Mouse (Mus musculus) cerebellum, adult 11-12 months (tissue): ENCODE measurements around the gene Gm9945.

ENCODE experiments used
- DNase-seq: peaks from one replicate; pipeline ENCODE4 v3.0.0; 2022

The Gm9945 gene

DNA sequence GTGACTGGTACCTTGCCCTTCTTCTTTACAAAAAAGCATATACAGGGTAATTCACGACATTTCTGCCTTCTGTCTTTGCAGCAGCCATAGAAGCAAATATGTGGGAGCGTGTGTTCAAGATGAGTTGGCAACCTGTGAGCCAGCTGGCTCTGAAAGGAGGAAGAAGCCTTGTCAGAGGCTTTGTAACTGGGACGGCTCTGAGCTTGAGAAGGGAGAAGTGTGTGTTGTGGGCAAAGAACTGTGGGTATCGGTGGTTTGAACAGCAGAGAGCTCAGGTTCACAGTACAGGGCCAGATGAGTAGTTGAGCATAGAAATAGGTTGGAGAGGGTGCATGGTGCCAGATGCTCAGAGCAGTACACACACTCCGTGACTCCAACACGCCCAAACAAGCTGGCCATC, 17.0 kb downstream of the Gm9945 start:
- DNase-seq: no peak

DNA sequence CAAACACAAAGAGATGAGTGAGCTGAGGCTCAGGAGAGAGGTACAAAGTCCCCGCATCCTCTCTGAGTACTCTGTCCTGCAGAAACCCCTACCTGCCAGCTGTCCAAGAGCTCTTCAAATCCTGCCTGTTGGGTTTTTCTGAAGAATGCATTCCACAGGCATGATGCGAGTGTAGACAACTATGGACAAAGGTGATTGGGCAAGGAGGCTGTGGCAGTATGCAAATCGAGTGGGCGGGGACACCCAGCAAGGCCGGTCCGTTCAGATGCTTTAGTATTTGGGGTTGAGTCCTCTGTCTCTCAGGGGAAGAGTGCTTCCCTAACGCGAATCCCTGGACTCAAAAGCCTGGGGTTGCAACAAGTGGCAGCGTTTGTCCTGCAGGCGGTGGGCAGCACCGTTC, 20.6 kb downstream of the Gm9945 start:
- no peak for DNase-seq

DNA sequence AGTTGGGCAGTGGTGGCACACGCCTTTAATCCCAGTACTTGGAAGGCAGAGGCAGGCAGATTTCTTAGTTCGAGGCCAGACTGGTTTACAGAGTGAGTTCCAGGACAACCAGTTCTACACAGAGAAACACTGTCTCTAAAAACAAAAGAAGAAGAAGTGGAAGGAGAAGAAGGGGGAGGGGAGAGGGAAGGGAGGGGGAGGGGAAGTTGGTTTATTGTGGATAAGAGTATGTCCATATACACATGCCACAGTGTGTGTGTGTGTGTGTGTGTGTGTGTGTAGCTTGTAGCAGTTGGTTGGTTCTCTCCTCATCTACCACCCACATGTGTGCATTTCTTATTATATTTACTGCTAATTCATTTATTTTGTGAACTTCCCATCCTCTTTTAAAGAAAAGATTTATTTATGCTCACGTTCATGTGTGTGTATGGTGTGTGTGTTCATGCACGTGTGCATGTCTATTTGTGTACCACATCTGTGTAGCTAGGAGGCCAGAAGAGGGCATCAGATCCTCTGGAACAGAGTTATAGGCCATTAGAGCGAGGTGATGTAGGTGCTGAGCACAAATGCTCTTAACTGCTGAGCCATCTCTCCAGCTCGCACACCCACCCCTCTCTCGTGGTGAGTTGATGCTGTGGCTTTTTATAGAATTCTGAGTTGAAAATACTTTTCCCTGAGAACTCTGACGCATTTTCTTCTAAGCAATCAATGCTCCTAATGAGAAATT, 22.2 kb downstream of the Gm9945 start:
- DNase-seq: no peak

DNA sequence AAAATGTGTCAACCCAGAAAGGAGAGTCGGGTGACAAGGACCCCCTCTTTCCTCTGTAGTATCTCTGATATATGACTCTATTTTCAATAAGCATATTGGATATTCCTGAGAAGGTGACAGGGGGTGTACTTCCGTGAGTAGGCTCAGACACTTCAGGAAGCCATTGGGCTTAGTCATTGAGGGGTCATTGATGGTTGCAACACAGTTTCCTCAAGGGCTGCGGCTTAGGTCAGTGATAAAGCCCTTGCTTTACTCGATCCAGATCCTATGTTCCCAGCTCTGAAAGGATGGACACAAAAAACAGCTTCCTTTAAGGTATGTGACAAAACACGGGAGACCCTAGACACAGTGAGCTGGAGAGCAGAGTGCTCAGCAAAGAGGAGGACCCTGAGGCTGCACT, 23.8 kb downstream of the Gm9945 start:
- DNase-seq: no peak

DNA sequence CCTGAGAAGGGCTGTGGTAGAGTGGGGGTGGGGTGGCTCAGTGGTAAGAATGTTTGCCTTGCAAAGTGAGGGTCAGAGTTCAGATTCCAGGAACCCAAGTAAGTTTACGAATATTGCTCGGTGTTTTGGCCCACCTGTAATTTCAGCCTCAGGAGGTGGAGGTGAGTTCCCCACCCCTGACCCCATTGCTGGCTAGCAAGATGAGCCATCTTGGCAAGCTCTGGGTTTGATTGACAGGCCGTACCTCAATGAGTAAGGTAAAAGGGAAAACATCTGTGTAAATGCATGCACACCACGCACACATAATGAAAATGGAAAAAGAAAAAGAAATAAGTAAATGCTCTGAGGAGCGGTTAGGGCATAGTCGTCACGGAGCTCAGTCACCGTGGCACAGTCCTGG, 24.4 kb downstream of the Gm9945 start:
- DNase-seq: peak; percentile 63

DNA sequence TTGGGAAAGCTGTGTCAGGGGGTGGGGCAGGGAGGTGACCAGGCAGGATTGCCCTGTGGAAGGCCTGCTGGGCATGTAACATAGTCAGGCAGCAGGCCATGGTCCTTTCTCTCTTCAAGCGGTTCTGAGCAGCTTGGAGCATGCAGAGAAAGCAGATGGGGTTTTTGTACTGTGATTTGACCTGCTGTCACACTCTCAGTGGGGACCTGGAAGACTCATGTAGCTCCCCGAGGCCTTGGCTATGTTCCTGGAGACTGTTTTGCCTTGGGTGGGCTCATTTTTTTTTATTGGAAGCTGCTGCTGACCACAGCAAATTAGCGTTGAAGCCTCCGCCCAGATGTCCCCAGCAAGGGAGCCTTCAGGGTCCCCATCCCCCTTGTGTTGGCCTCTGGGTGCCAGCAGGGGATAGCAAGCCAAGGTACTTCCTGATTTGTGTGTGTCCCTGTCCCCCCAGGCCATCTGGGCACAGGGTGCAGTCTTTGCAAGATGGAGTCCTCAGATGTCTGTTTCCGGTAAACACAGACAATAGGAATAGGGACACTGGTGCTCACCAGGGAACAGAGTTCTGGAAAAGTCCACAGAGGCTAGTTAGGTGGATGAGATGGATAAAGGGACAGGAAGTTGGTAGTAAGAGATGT, 25.2 kb downstream of the Gm9945 start:
- DNase-seq: peak; percentile 98

DNA sequence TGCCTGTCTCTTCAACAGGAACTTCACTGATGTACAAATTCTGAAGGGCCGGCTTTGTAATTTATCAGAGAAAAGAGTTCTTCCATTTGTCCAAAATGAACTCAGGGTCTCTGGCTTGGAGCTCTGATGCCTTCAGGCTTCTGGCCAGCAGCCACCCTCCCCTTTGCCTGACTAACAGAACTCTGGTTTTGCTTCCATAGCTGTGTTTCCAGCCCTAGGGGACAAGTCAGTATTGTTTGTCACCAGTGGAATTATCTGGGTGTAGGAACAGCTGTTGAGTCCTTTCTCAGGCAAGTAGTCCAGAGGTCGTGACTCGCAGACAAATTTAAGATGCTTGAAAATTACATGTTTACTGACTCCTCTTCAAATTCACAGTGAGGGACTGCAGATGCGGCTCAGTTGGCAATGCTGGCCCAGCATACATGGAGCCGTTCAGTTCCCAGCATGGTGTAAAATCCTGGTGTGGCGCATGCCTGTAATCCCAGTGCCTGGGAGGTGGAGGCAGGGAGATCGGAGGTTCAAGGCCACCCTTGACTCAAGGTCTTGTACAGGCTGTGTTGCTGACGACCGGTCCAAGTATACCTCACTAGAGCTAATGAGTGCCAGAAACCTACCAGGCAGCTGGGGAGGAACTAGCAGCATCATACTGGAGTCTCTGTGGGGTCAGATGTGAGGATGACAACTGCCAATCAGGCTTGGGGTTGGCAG, 27.3 kb downstream of the Gm9945 start:
- DNase-seq: peak; percentile 56

DNA sequence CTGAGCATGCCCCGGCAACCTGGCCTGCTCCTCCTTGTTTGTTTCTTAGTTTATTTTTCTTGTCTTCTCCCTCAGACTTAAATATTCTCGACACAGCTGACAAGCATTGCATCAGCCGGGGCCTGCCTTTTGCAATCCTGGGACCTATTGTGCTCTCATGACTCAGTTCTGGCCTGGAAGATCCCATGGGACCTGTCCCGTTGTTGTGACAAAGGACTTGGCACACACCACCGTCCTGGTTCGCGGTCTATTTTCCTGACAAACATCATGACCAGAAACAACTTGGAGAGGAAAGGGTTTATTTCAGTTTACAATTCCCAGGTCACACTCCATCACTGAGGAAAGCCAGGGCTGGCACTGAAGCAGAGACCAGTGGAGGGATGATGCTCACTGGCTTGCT, 28.2 kb downstream of the Gm9945 start:
- DNase-seq: peak; percentile 64

DNA sequence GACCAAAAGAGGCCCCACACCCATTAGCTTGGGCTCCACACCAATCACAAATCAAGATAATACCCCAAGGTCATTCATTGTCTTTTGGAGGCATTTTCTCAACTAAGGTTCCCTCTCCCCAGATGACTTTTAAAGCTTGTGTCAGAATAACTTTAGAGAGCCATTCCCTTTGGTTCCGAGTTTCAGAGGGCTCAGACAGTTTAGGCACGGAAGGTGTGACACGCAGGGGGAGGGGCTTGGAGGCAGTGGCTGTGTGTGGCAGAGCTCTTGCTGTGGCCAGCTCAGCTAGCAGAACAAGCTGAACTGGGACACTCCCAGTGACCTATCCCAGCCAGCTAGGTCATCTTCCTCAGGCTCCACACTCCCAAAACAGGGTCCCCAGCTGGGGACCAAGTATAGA, 28.6 kb downstream of the Gm9945 start:
- DNase-seq: no peak

DNA sequence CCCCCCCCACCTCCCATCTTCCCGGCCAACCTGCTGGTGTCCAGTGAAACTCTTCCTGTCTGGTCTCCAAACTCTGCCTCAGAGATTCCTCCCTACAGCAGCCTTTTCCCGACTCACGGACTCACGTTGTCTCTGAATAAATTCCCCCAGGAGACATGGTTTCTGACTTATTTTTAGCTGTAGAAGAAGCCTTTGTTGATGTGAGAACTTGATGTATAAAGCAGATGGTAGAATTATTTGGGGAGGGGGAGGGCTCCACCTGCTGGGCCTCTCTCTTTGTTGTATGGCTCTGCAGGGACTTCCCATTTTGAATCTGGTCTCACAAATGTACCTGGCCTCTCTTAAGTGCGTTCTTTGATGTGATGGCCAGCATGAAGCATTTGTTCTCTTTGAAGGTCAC, 30.4 kb downstream of the Gm9945 start:
- DNase-seq: no peak

DNA sequence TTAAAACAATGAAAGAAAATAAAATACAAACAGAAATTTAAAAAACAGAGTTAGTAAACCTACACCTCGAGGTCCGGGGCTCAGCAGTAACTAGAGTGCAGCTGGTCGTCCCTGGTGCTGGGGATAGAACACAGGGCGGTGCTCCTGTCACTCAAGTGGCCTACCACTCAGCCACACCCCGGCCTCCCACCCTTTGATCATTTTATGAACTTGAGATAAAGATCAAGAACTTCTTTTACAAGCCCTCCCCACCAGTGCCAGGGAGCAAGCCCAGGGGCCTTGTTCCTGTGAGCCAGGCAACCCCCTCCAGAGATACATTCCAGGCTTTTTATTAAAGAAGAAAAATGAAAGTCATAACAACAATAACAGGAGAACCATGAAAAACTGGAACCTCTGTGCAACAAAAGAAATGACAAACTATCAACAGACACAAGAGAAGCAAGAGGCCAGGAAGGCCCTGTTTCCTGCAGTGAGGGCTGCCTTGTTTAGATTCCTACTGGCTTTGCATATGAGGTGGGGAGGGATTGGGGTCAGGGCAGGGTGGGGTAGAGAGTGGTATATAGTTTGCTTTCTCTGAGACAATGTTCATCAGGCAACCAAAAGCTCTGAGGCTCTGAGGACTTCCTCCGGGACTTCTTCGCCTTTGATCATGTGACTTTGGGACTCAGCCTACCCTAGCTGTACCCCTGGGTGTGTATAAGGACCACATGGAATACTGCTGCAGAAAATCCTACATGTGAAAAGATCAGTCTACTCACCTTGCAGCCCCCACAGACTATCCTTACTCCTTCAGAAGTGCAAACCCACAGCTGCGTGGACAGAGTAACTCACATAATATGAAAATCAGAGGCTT, 37.0 kb downstream of the Gm9945 start:
- DNase-seq: no peak

DNA sequence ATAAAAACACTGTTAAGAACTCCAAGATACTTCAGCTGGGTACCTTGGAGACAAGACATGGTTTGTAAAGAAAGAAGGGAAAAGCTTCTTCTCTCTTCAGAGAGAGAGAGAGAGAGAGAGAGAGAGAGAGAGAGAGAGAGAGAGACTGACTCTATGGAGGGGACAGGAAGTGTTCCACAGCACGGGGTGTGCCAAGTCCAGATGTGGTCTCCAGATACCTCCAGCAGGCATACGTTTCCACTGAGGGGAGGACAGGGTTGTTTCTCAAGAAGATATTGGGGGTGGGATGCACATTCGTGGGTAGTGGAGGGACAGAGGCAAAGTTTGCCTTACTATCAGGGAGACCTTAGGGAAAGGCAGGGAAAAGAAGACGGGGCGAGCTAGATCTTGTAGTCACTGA, 38.8 kb downstream of the Gm9945 start:
- DNase-seq: no peak

DNA sequence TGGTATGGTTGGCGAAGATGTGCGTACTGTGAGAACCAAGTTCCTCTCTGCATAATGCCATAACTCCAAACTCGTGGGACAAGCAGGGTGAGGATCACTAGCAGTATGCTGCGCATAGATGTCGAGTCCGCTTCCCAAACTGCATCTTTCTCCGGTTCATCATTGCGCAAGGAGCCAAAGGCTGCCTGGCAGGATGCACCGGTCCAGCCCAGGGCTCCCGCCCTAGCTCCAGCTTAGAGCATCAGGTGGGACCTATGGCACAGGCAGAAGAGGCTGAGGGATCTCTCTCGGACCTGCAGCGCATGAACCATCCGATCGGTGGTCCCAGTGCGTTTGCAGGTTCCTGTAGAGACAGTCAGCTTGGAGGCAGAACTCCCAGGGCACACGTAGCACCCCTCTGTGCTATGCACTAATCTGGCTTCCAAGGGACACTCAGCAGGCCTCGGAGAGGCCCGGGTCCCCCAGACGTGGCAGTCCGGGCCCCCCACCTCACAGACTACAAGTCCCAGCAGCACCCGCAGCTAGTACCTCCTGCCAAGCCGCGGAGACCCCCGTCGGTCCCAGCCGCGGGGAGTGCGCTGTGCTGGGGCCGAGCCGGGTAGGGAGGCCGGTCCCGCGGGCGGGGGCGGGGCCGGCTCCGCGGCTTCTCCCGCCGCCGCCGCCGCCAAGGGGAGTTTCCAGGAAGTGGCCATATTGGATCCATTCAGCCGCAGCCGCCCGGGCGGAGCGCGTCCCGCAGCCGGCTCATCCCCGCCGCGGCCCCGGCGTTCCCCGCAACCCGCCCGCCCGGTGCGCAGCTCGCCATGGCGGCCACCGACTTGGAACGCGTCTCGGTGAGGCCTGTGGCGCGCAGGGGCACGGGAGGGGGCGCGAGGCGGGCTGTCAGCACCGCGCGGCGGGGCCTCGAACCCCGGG, 39.5 kb downstream of the Gm9945 start, which contains the start of gene Sept8:
Gene Sept8 (plus strand): TSS at position 51 of the 915 bp plus-strand sequence.
- peak; percentile 83 for DNase-seq

DNA sequence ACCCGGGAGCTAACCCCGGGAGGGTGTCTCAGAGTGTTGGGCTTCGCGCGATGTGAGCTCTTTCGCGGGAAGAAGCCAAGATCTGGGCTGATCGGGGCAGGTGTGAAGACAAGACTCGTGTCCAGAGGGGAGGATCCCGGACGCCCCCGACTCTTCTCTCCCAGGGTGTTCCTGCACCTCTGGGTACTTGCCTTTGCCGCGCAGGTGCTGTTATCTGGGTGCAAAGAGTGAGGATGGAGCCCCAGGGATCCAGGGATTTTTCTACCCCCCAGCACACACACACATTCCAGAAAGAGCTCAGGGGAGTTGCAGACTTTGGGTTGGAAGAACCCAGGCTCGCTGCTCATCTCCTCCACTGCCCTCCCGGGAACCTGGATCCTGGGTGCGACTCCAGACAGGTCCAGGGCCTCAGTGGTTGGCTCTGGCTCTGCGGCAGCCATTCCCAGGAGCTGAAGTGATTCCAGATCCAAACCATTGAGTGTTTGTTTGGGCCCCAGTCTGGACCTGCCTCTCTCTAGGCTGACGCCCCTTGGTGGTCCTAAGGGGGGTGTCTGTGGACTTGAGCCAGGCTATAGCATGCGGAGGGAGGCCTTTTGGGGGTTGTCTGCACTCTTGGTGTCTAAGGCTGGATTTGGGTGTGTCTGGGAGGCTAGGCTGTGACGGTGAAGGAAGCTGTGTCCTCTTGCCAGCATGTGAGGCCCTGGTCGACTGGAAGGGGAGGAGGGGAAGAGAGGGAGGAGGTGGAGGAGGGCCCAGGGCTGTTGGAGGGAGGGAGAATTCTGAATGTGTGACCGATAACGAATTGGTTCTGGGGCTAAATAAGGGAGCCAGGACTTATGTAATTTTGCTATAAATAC, 40.4 kb downstream of the Gm9945 start:
- DNase-seq: peak; percentile 89

DNA sequence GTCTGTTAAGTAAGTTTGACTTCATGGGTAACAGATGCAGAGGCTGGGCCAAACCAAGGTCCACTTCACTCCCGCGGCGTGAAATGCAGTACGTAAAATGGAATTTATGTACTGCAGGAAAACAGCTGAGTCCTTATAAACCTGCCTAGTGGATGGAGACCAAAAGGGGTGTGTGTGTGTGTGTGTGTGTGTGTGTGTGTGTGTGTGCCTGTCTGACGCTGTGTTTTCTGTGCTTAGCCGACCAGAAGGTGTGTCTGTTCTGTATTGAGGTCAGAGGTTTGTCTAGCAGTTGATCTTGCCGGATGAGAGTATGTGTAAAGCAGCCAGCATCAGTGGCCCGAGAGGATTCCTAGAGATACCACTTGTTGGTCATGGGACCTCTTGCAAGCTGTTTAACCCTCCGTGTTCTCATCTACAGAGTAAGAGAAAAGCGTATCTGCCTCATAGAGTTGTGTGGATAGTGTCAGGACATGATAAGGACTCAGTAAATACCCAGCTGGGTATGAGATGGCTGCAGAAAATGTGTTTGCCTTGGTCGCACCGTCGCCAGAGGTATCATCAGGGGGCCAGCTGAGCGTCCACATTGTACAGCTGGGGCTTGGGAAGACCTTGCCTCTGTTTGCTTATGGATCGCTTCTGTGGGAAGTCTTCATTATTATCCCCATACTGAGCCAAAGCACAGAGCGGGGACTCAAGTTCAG, 41.3 kb downstream of the Gm9945 start:
- peak; percentile 70 for DNase-seq

DNA sequence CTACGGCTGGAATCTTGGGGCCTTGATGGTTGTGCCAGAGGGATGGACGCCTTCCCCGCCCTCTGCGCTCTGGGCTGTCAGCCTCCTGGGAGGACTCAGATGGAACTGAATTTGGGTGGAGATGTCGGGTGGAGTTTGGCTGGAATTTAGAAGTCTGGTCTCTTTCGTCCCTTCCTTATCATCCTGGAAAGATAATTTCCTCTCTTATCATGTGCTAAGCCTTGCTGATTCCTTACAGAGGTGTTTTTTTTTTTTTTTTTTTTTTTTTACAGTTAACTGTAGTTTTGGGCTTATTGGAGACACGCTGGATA, 41.8 kb downstream of the Gm9945 start:
- DNase-seq: no peak

DNA sequence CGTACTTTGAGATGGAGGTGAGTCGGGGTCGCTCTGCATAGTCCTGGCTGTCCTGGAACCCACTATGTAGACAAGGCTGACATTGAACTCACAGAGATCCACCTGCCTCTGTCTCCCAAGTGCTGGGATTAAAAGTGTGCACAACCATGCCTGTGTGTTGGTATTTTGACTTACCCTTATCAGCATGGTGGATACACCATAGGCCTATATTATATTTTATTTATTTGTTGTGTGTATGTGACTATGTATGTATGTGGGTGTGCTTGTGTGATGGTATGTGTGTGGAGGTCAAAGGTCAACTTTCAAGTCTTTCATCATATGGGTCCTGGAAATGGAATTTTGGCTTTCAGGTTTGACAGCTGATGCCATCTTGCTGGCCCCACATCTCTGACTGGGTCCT, 42.4 kb downstream of the Gm9945 start:
- no peak for DNase-seq

DNA sequence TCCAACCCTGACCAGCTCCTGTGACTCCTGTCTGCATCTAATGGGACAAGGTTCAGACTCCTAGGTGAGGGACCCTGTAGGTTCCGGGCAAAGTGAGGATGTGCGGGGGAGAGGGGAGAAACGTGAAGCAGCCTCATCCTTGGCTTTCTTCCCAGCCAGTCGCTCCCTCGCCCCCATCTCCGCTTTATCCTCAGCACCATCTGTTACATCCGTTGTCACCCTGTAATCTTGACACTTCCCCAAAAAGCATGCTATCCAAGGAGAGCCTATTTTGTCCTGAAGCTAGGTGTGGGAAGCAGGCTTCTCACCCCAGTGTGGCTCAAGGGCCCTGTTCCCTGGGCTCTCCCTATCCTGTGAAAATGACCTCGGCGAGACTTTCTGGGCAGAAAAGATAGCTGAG, 43.0 kb downstream of the Gm9945 start:
- DNase-seq: peak; percentile 91

DNA sequence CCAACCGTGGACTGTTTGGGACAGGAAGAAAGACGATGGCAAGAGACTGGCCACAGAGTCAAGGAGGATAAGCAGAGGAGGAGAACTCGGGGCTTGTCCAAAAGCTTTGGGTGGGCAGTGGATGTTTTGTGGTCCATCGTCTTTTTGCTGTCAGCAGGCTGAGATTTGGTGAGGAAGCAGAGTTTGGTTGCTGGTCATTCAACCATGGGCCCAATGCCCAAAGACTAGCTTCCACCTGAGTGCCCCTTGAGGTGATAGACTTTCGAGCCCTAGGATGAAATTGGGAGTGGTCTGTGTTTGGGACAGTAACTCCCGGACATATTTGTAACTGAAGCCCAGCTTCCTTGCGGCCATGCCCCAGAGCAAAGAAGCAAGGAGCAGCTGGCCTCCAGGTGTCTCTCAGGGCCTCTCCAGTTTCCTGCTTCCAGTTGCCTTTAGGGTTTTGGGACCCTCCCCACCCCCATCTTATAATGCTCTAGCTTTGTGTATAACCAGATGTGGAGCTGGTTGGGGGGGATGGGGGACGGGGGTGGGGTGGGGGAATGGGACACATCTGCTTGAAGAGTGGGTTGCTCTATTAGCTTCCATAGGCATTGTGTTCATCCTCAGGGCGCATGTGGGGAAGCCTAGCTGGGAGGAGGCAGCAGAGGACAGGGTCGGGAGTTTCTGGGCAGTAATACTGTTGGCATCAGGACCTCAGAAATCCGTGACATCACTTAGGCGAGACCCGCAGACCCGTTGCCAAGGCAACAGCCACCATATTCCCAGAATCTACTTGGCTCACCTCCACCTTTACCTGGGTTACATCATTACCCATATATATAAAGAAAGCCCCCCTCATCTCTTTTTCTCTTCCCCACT, 43.8 kb downstream of the Gm9945 start:
- DNase-seq: peak; percentile 70

DNA sequence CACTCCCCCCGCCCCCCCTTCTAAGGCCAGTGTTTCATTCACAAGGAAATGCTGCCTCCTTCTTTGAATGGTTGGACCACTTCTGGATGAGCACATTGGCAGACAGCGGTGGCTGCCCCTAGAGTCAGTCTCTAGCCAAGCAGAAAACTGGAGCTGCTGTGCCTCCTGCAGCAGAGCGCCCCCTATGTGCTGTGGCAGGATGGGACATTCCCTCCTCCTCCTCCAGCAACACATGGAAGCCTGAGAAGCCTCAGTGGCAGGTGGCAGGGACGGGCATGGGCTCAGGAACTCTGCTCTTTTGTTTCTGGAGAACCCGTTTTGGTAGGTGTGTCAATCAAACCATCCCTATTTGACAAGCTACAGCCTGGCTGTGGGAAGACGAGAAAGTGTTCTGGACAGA, 44.9 kb downstream of the Gm9945 start:
- DNase-seq: peak; percentile 63
